18 mouse cellular contexts compared by ENCODE assay signal in genomic region chr2:157780956-157781355, GRCm38 (mm10). TPM values are rescaled to one million over a fixed set of nuclear protein-coding genes. Genes with fewer than 3 reads are reported as not detected.
DNase-seq lines count a peak whose midpoint lies in the region; ATAC-seq lines count a peak whose summit lies in the region.
"Had no signal": no experiment of that assay in that cellular context is flagged by ENCODE, and none has a peak within 500 bp of the region (broad histone marks: within the 10 kb centered on the region; RNA-seq: fewer than 3 reads in every experiment).

No protein-coding gene starts in this region.

- ATAC-seq in hindbrain, embryonic 13.5 days (ENCODE audit: low FRiP score): no peak
- ATAC-seq in forebrain, embryonic 12.5 days (ENCODE audit: low FRiP score): no peak
- no peak for ATAC-seq in hindbrain, embryonic 14.5 days (ENCODE audit: low FRiP score)
- ATAC-seq in midbrain, embryonic 16.5 days: 0 out of 2 replicates have a peak, but pooled peaks have one; percentile 32
- ATAC-seq: intestine, postnatal 0 days had no signal

- intact Hi-C loops in left cerebral cortex, postnatal 36 days (cut with DNase I): no loop called here

- peaks cover 29% of the 10 kb centered on the region for H3K36me3 ChIP-seq in hindbrain, embryonic 13.5 days
- peaks cover 64% of the 10 kb centered on the region for H3K36me3 ChIP-seq in hindbrain, embryonic 10.5 days
- H3K36me3 ChIP-seq in forebrain, embryonic 12.5 days (replicated peaks): peaks cover 31% of the 10 kb centered on the region
- 0 out of 2 replicates have a peak, but pooled peaks cover 15% of the 10 kb centered on the region for H3K36me3 ChIP-seq in hindbrain, embryonic 14.5 days (replicated peaks; ENCODE audit: control insufficient read depth, insufficient read depth)
- H3K36me3 ChIP-seq in midbrain, embryonic 16.5 days (ENCODE audit: control insufficient read depth, insufficient read depth, low read length): no peaks in the 10 kb centered on the region; the same call in 1 of the 2 replicates
- H3K36me3 ChIP-seq in embryonic facial prominence, embryonic 10.5 days (replicated peaks): peaks cover 67% of the 10 kb centered on the region

- peaks cover 16% of the 10 kb centered on the region for H3K4me1 ChIP-seq in hindbrain, embryonic 13.5 days (replicated peaks)
- peaks cover 23% of the 10 kb centered on the region for H3K4me1 ChIP-seq in hindbrain, embryonic 10.5 days (replicated peaks)
- peaks cover 12% of the 10 kb centered on the region; the same call in 1 of the 2 replicates for H3K4me1 ChIP-seq in forebrain, embryonic 12.5 days
- no peaks in the 10 kb centered on the region for H3K4me1 ChIP-seq in hindbrain, embryonic 14.5 days (replicated peaks; ENCODE audit: control insufficient read depth, insufficient read depth, low read length)
- H3K4me1 ChIP-seq in midbrain, embryonic 16.5 days (ENCODE audit: control insufficient read depth, insufficient read depth, low read length): peaks cover 10% of the 10 kb centered on the region
- peaks cover 19% of the 10 kb centered on the region for H3K4me1 ChIP-seq in embryonic facial prominence, embryonic 10.5 days
- H3K4me1 ChIP-seq: heart, embryonic 12.5 days had no signal

- peak overlapping the region; percentile 58; the same call in 1 of the 2 replicates for H3K27ac ChIP-seq in hindbrain, embryonic 13.5 days
- H3K27ac ChIP-seq in hindbrain, embryonic 10.5 days: no peak overlapping the region; the same call in 1 of the 2 replicates
- H3K27ac ChIP-seq in forebrain, embryonic 12.5 days: peak overlapping the region; percentile 50; the same call in 1 of the 2 replicates
- 0 out of 2 replicates have a peak overlapping the region, but pooled peaks have one; percentile 43 for H3K27ac ChIP-seq in hindbrain, embryonic 14.5 days
- peak overlapping the region; percentile 60 for H3K27ac ChIP-seq in midbrain, embryonic 16.5 days (ENCODE audit: low read length)
- H3K27ac ChIP-seq in embryonic facial prominence, embryonic 10.5 days (replicated peaks): no peak overlapping the region

- H3K4me3 ChIP-seq in hindbrain, embryonic 13.5 days: no peak overlapping the region
- no peak overlapping the region for H3K4me3 ChIP-seq in hindbrain, embryonic 10.5 days
- no peak overlapping the region for H3K4me3 ChIP-seq in forebrain, embryonic 12.5 days (replicated peaks)
- no peak overlapping the region for H3K4me3 ChIP-seq in hindbrain, embryonic 14.5 days (replicated peaks; ENCODE audit: low read length)
- no peak overlapping the region for H3K4me3 ChIP-seq in midbrain, embryonic 16.5 days (ENCODE audit: low read depth, low read length)
- H3K4me3 ChIP-seq in embryonic facial prominence, embryonic 10.5 days: no peak overlapping the region
- H3K4me3 ChIP-seq: heart, embryonic 12.5 days had no signal

- no peak overlapping the region for H3K4me2 ChIP-seq in hindbrain, embryonic 13.5 days
- no peak overlapping the region for H3K4me2 ChIP-seq in forebrain, embryonic 12.5 days
- H3K4me2 ChIP-seq in hindbrain, embryonic 14.5 days (replicated peaks): no peak overlapping the region
- no peak overlapping the region for H3K4me2 ChIP-seq in midbrain, embryonic 16.5 days (ENCODE audit: low read length)
- H3K4me2 ChIP-seq: heart, embryonic 12.5 days had no signal

- H3K9me3 ChIP-seq in hindbrain, embryonic 13.5 days: no peaks in the 10 kb centered on the region
- no peaks in the 10 kb centered on the region for H3K9me3 ChIP-seq in hindbrain, embryonic 10.5 days
- no peaks in the 10 kb centered on the region for H3K9me3 ChIP-seq in forebrain, embryonic 12.5 days
- no peaks in the 10 kb centered on the region for H3K9me3 ChIP-seq in hindbrain, embryonic 14.5 days (ENCODE audit: control insufficient read depth, low read length)
- H3K9me3 ChIP-seq in midbrain, embryonic 16.5 days (replicated peaks; ENCODE audit: control insufficient read depth, low read length, poor library complexity, severe bottlenecking): no peaks in the 10 kb centered on the region
- H3K9me3 ChIP-seq in embryonic facial prominence, embryonic 10.5 days: no peaks in the 10 kb centered on the region
- H3K9me3 ChIP-seq: heart, embryonic 12.5 days had no signal

- 50% methylated on average over 3 of the region's 3 CpGs for WGBS in hindbrain, embryonic 13.5 days
- 85% methylated on average over 3 of the region's 3 CpGs for WGBS in hindbrain, embryonic 10.5 days
- WGBS in forebrain, embryonic 12.5 days: 61% methylated on average over 3 of the region's 3 CpGs
- 61% methylated on average over 3 of the region's 3 CpGs for WGBS in hindbrain, embryonic 14.5 days
- 37% methylated on average over 3 of the region's 3 CpGs for WGBS in midbrain, embryonic 16.5 days
- 87% methylated on average over 3 of the region's 3 CpGs for WGBS in embryonic facial prominence, embryonic 10.5 days

- H3K9ac ChIP-seq in hindbrain, embryonic 13.5 days: no peak overlapping the region
- H3K9ac ChIP-seq in forebrain, embryonic 12.5 days: no peak overlapping the region
- H3K9ac ChIP-seq in hindbrain, embryonic 14.5 days: no peak overlapping the region
- H3K9ac ChIP-seq in midbrain, embryonic 16.5 days (ENCODE audit: low read depth, low read length): no peak overlapping the region
- H3K9ac ChIP-seq: heart, embryonic 12.5 days had no signal

- H3K27me3 ChIP-seq in hindbrain, embryonic 13.5 days: peaks cover 18% of the 10 kb centered on the region
- H3K27me3 ChIP-seq in hindbrain, embryonic 10.5 days (ENCODE audit: insufficient read depth, poor library complexity, severe bottlenecking): no peaks in the 10 kb centered on the region
- no peaks in the 10 kb centered on the region for H3K27me3 ChIP-seq in forebrain, embryonic 12.5 days
- no peaks in the 10 kb centered on the region for H3K27me3 ChIP-seq in hindbrain, embryonic 14.5 days (ENCODE audit: control insufficient read depth, insufficient read depth, low read length)
- H3K27me3 ChIP-seq in midbrain, embryonic 16.5 days (ENCODE audit: control insufficient read depth, insufficient read depth, low read depth, low read length): no peaks in the 10 kb centered on the region
- no peaks in the 10 kb centered on the region for H3K27me3 ChIP-seq in embryonic facial prominence, embryonic 10.5 days (replicated peaks; ENCODE audit: low read depth, poor library complexity, severe bottlenecking)
- H3K27me3 ChIP-seq: heart, embryonic 12.5 days had no signal

- no peak for DNase-seq in hindbrain, embryonic 10.5 days (ENCODE audit: low spot score)
- DNase-seq in hindbrain, embryonic 14.5 days (ENCODE audit: low spot score): no peak
- DNase-seq in embryonic facial prominence, embryonic 10.5 days (ENCODE audit: low spot score): no peak
- no peak for DNase-seq in left cerebral cortex, postnatal 36 days (ENCODE audit: low spot score in 2 of 2)
- DNase-seq in urinary bladder, adult 2 months (ENCODE audit: low spot score): no peak
- DNase-seq: adrenal gland, postnatal 25 days; cerebellum, adult 9-10 months; gastrocnemius, postnatal 14 days; heart, adult 11 months; heart, postnatal 10 days; kidney, postnatal 4 days; lung, postnatal 4 days; thymus, postnatal 14 days had no signal

RNA-seq across cellular contexts. Expression of gene Ctnnbl1, which starts 43.8 kb away (rescaled TPM):
- 70.6 and 72.8 TPM in 2 replicates for polyA plus RNA-seq in hindbrain, embryonic 13.5 days (2015; fragmentation: Nextera tagmentation; extraction: Ambion mirVana)
- 93.4 and 95.9 TPM in 2 replicates for polyA plus RNA-seq in hindbrain, embryonic 10.5 days (2016; fragmentation: Nextera tagmentation; extraction: Ambion mirVana)
- polyA plus RNA-seq in forebrain, embryonic 12.5 days (2016; fragmentation: Nextera tagmentation; extraction: Ambion mirVana): 100 and 101 TPM in 2 replicates
- polyA plus RNA-seq in hindbrain, embryonic 14.5 days (2014; fragmentation: Nextera tagmentation; extraction: Ambion mirVana): 53.3 and 59.5 TPM in 2 replicates
- 62.7 and 63.6 TPM in 2 replicates for polyA plus RNA-seq in midbrain, embryonic 16.5 days (2015; fragmentation: Nextera tagmentation; extraction: Ambion mirVana)
- 93.8 and 98.1 TPM in 2 replicates for polyA plus RNA-seq in embryonic facial prominence, embryonic 10.5 days (2016; fragmentation: Nextera tagmentation; extraction: Ambion mirVana)
- total RNA-seq in left cerebral cortex, postnatal 36 days (2021): 10 to 100 TPM; 27.1 to 29.6 TPM
- polyA plus RNA-seq in urinary bladder, adult 2 months (2012; rRNA removed): 19.3 and 22.1 TPM in 2 replicates

Comparison
In these comparisons a context has a peak if more than half of its experiments do, and no peak if none do; other contexts are left out.
1. H3K27ac ChIP-seq: peak in hindbrain, embryonic 13.5 days (single experiment), forebrain, embryonic 12.5 days (single experiment), hindbrain, embryonic 14.5 days (single experiment) and midbrain, embryonic 16.5 days (single experiment); none in hindbrain, embryonic 10.5 days (single experiment) and embryonic facial prominence, embryonic 10.5 days (single experiment).